Mouse (Mus musculus) lung, embryonic 15.5 days (tissue): ENCODE data around the gene Gm4131. TPM values are rescaled to one million over a fixed set of nuclear protein-coding genes. Genes with fewer than 3 reads are reported as not detected.

Experiments used
- ATAC-seq: fragments of 200-750 bp; cut with Nextera tagmentation; 2 replicates; pipeline ENCODE4 v1.8.0; 2017; ENCODE audit warnings: moderate number of reproducible peaks, borderline replicate concordance; ENCODE audit not compliant: low FRiP score, low TSS enrichment; ENCODE audit errors: extremely low read depth
- H3K27ac ChIP-seq: fragments of 300-500 bp; sonication (generic); 2 replicates; pipeline ENCODE4 v1.5.1; 2015; ENCODE audit warnings: moderate library complexity, mild to moderate bottlenecking, inconsistent platforms
- H3K27me3 ChIP-seq: fragments of 300-500 bp; sonication (generic); 2 replicates; pipeline ENCODE4 v1.6.1; 2015; ENCODE audit warnings: inconsistent platforms
- H3K36me3 ChIP-seq: fragments of 300-500 bp; sonication (generic); 2 replicates; pipeline ENCODE4 v1.6.1; 2015; ENCODE audit warnings: inconsistent platforms
- H3K4me1 ChIP-seq: fragments of 300-500 bp; sonication (generic); 2 replicates; pipeline ENCODE4 v1.6.1; 2015; ENCODE audit warnings: inconsistent platforms
- H3K4me2 ChIP-seq: fragments of 300-500 bp; sonication (generic); 2 replicates; pipeline ENCODE4 v1.6.1; 2015; ENCODE audit warnings: inconsistent platforms, mild to moderate bottlenecking, moderate library complexity
- H3K4me3 ChIP-seq: fragments of 300-500 bp; sonication (generic); 2 replicates; pipeline ENCODE4 v1.5.1; 2015; ENCODE audit warnings: mild to moderate bottlenecking, inconsistent platforms
- H3K9ac ChIP-seq: fragments of 300-500 bp; sonication (generic); 2 replicates; pipeline ENCODE4 v1.6.1; 2015; ENCODE audit warnings: inconsistent platforms
- H3K9me3 ChIP-seq: fragments of 300-500 bp; sonication (generic); 2 replicates; pipeline ENCODE4 v1.6.1; 2016; ENCODE audit warnings: inconsistent platforms
- WGBS: fragments of 180-500 bp; shearing (Covaris S2); methylation state at CpG from one replicate; pipeline ENCODE4 v1.1.7; 2015; 5-methylcytosine and 5-hydroxymethylcytosine counted together
- polyA plus RNA-seq: library from polyadenylated mRNA; unstranded; fragments of >200 nt; fragmentation: Nextera tagmentation; extraction: Ambion mirVana; gene quantifications from 2 replicates; pipeline ENCODE4 v1.2.1, GENCODE M21; 2015

Gene Gm4131
- polyA plus RNA-seq, 1 experiment from 2014 or later: not detected

DNA sequence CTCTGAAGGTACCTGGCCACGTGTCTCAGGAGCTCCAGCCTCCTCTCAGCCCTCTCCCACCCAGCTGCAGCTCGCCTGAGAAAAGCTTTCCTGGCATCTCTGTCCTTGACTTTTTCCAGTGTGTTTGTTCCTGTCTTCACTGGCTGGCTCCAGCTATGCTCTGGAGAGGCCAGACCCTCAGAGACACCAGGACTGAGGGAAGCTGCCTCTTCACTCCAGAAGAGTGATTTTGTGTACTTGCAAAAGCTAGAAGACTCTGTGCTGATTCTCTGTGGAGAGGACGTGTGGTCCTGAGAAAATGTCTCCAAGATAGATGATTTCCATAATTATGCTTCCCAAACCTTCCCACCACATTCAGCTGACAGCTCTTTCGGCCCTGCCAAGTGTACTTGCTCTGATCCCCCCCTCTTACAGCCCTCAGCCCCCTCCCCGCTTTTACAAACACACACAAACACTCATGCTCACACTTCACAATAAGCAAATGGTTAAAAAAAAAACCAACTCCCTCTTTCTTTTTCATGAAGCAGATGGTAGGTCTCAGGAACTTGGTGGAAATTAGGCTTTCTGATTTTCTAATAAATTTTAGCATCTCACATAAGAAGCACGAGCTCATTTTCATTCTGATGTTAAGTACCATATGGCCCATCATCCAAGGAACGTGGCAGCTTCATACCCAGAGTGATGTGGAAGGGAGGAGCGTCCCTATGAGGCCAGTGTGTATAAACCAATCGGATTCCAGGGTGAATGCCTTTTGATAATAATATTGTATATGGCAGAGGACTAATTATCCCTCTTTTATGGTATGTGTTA is 111.8 kb downstream of the Gm4131 start:
- Histone ChIP-seq H3K4me2 (no peak overlapping the region; the same call in 1 of the 2 replicates), H3K27me3 (no peaks in the 10 kb centered on the region), H3K36me3 (no peaks in the 10 kb centered on the region), H3K4me3 (no peak overlapping the region), H3K4me1 (peaks cover 25% of the 10 kb centered on the region), H3K9me3 (no peaks in the 10 kb centered on the region), H3K9ac (no peak overlapping the region), H3K27ac (peak overlapping the region; percentile 74)
- WGBS: 36% methylated on average over 9 of the region's 9 CpGs
- peak; percentile 69; the same call in 1 of the 2 replicates for ATAC-seq

DNA sequence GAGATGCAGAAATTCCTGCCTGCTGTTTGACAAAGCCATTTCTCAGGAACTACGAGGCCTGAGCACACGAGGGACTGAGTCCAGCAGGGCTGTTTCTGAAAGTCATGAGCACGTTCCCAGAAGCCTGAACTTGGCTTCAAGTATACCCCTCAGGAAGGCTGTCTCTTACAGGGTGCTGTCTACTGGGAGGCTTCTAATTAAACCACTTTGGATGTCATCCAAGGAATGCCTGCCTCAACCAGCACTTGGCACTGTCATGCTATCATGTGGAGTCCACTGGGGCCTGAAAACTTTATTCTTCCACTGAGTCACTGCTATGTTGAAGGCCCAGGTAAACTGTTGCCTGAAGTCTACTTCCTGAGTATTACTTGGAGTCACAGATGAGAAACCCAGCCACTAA is 112.6 kb downstream of the Gm4131 start:
- 32% methylated on average over 3 of the region's 3 CpGs for WGBS
- no peak overlapping the region for H3K4me2 ChIP-seq
- H3K4me1 ChIP-seq: peaks cover 25% of the 10 kb centered on the region
- H3K27ac ChIP-seq: peak overlapping the region; percentile 74
- no peak overlapping the region for H3K9ac ChIP-seq
- H3K9me3 ChIP-seq: no peaks in the 10 kb centered on the region
- H3K36me3 ChIP-seq: no peaks in the 10 kb centered on the region
- ATAC-seq: no peak
- no peaks in the 10 kb centered on the region for H3K27me3 ChIP-seq
- no peak overlapping the region for H3K4me3 ChIP-seq

- peaks cover 25% of the 10 kb centered on the region for H3K4me1 ChIP-seq
- H3K4me3 ChIP-seq: no peak overlapping the region
- H3K27me3 ChIP-seq: no peaks in the 10 kb centered on the region
- no peaks in the 10 kb centered on the region for H3K36me3 ChIP-seq
- no peak overlapping the region for H3K27ac ChIP-seq
- H3K4me2 ChIP-seq: no peak overlapping the region
- WGBS: 72% methylated on average over 11 of the region's 11 CpGs
- H3K9me3 ChIP-seq: no peaks in the 10 kb centered on the region
- no peak for ATAC-seq
- H3K9ac ChIP-seq: no peak overlapping the region
These were observed 113.4 kb downstream of the Gm4131 start for GRCm38 (mm10) chr14:62453276-62453675.

DNA sequence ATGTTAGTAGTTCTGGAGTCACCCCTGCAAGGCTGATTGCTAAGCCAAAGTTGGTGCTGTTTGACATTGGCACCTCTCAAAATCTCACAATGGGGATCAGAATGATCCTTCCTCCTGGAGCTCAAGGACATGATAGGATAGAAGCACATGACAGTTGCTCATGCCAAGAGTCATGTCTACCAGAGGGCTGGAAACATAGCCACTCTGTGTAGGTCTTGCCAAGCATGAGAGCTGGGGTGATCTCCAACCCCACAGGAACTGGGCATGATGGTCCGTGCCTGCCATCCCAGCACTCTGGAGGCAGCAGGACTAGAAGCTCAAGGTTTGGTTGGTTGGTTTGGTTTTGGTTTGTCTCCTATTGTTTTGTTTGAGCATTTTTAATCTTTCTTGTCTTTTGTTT is 116.0 kb downstream of the Gm4131 start:
- H3K4me2 ChIP-seq: no peak overlapping the region
- no peak for ATAC-seq
- no peak overlapping the region for H3K27ac ChIP-seq
- H3K9ac ChIP-seq: no peak overlapping the region
- H3K36me3 ChIP-seq: no peaks in the 10 kb centered on the region
- no peaks in the 10 kb centered on the region for H3K27me3 ChIP-seq
- WGBS: 81% methylated on average over 1 of the region's 1 CpGs
- H3K4me3 ChIP-seq: no peak overlapping the region
- peaks cover 36% of the 10 kb centered on the region for H3K4me1 ChIP-seq
- H3K9me3 ChIP-seq: no peaks in the 10 kb centered on the region

- ATAC-seq: peak; percentile 85
- Histone ChIP-seq H3K4me1 (peaks cover 22% of the 10 kb centered on the region; the same call in 1 of the 2 replicates), H3K9ac (no peak overlapping the region), H3K4me2 (no peak overlapping the region), H3K9me3 (no peaks in the 10 kb centered on the region), H3K4me3 (no peak overlapping the region), H3K27ac (no peak overlapping the region), H3K36me3 (no peaks in the 10 kb centered on the region), H3K27me3 (no peaks in the 10 kb centered on the region)
- WGBS: 59% methylated on average over 3 of the region's 3 CpGs
These were observed 119.5 kb downstream of the Gm4131 start for GRCm38 (mm10) chr14:62447214-62447548.

- Histone ChIP-seq H3K9me3 (no peaks in the 10 kb centered on the region), H3K27me3 (no peaks in the 10 kb centered on the region), H3K9ac (no peak overlapping the region), H3K4me2 (no peak overlapping the region), H3K4me1 (peaks cover 22% of the 10 kb centered on the region; the same call in 1 of the 2 replicates), H3K4me3 (no peak overlapping the region), H3K27ac (no peak overlapping the region), H3K36me3 (no peaks in the 10 kb centered on the region)
- WGBS: 62% methylated on average over 7 of the region's 7 CpGs
- no peak for ATAC-seq
These were observed 120.1 kb downstream of the Gm4131 start for GRCm38 (mm10) chr14:62446385-62447213.

GRCm38 (mm10) chr14:62443840-62444430 is 122.8 kb downstream of the Gm4131 start:
- Histone ChIP-seq H3K9me3 (no peaks in the 10 kb centered on the region), H3K27me3 (no peaks in the 10 kb centered on the region), H3K36me3 (no peaks in the 10 kb centered on the region), H3K4me3 (no peak overlapping the region), H3K27ac (no peak overlapping the region), H3K9ac (no peak overlapping the region), H3K4me2 (no peak overlapping the region), H3K4me1 (peaks cover 22% of the 10 kb centered on the region; the same call in 1 of the 2 replicates)
- no peak for ATAC-seq
- WGBS: 47% methylated on average over 6 of the region's 6 CpGs

DNA sequence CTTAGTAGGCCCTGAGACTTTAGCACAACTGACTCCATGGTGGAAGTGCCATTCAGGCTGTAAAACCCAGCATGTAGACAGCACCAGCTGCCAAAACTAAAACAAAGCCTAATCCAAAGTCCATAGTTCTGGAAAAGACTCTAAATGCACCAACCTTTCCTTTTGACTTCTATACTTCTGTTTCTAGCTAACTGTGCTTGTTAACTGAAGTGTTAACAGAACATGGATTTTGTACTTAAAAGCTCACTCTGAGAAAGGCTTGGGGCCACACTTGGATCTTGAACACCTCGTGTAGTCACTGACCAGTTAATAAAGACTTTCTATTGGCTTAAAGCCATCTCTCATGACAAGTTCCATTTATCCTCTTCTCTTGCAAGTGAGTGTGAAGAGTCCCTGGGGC is 123.8 kb downstream of the Gm4131 start:
- H3K4me1 ChIP-seq: peaks cover 22% of the 10 kb centered on the region; the same call in 1 of the 2 replicates
- 42% methylated on average over 1 of the region's 1 CpGs for WGBS
- no peak overlapping the region for H3K27ac ChIP-seq
- no peaks in the 10 kb centered on the region for H3K36me3 ChIP-seq
- no peak overlapping the region for H3K4me2 ChIP-seq
- H3K9me3 ChIP-seq: no peaks in the 10 kb centered on the region
- H3K27me3 ChIP-seq: no peaks in the 10 kb centered on the region
- ATAC-seq: no peak
- no peak overlapping the region for H3K9ac ChIP-seq
- H3K4me3 ChIP-seq: no peak overlapping the region

- no peak for ATAC-seq
- Histone ChIP-seq H3K4me3 (no peak overlapping the region), H3K9me3 (no peaks in the 10 kb centered on the region), H3K4me1 (peaks cover 8% of the 10 kb centered on the region; the same call in 1 of the 2 replicates), H3K27me3 (no peaks in the 10 kb centered on the region), H3K36me3 (no peaks in the 10 kb centered on the region), H3K9ac (no peak overlapping the region), H3K4me2 (no peak overlapping the region), H3K27ac (peak overlapping the region; percentile 33; the same call in 1 of the 2 replicates)
These were observed 126.7 kb downstream of the Gm4131 start for GRCm38 (mm10) chr14:62440036-62440435.

- 59% methylated on average over 4 of the region's 4 CpGs for WGBS
- Histone ChIP-seq H3K4me2 (no peak overlapping the region), H3K9ac (no peak overlapping the region), H3K4me1 (no peaks in the 10 kb centered on the region), H3K27me3 (no peaks in the 10 kb centered on the region), H3K9me3 (no peaks in the 10 kb centered on the region), H3K36me3 (no peaks in the 10 kb centered on the region), H3K4me3 (no peak overlapping the region), H3K27ac (no peak overlapping the region)
- ATAC-seq: no peak
These were observed 128.5 kb downstream of the Gm4131 start for GRCm38 (mm10) chr14:62438236-62438635.

DNA sequence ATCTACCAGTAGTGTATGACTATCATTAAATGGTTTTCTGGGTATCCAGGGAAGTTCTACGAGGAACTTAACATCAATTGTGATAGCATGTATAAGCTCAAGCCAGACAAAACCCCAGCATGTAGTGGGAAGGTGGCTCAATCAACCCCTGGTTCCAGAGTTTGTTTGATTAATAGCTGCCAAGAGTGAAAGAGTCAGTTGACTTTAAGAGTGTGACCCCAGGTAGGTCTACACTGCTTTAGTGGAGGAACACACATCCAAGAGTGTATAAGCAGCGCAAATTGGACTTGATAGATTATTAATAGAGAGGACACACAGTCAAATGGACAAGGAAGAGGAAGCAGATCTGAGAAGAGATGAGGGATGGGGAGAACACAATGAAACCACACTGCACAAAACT is 128.9 kb downstream of the Gm4131 start:
- no peak overlapping the region for H3K27ac ChIP-seq
- H3K36me3 ChIP-seq: no peaks in the 10 kb centered on the region
- H3K4me3 ChIP-seq: no peak overlapping the region
- H3K9me3 ChIP-seq: no peaks in the 10 kb centered on the region
- no peaks in the 10 kb centered on the region for H3K27me3 ChIP-seq
- 87% methylated on average over 2 of the region's 2 CpGs for WGBS
- no peak overlapping the region for H3K9ac ChIP-seq
- H3K4me1 ChIP-seq: no peaks in the 10 kb centered on the region
- no peak for ATAC-seq
- no peak overlapping the region for H3K4me2 ChIP-seq

- H3K4me2 ChIP-seq: no peak overlapping the region
- no peak for ATAC-seq
These were observed 141.4 kb downstream of the Gm4131 start for GRCm38 (mm10) chr14:62425277-62425691.

More at GRCm38 (mm10) chr14:62425277-62425691, 141.4 kb downstream of the Gm4131 start:
- Histone ChIP-seq H3K9me3 (no peaks in the 10 kb centered on the region), H3K4me3 (no peak overlapping the region), H3K27ac (no peak overlapping the region), H3K27me3 (no peaks in the 10 kb centered on the region), H3K36me3 (no peaks in the 10 kb centered on the region), H3K4me1 (no peaks in the 10 kb centered on the region), H3K9ac (no peak overlapping the region)
- 54% methylated on average over 2 of the region's 2 CpGs for WGBS
